Mouse (Mus musculus): ENCODE measurements around the gene Ddx11.

DNA sequence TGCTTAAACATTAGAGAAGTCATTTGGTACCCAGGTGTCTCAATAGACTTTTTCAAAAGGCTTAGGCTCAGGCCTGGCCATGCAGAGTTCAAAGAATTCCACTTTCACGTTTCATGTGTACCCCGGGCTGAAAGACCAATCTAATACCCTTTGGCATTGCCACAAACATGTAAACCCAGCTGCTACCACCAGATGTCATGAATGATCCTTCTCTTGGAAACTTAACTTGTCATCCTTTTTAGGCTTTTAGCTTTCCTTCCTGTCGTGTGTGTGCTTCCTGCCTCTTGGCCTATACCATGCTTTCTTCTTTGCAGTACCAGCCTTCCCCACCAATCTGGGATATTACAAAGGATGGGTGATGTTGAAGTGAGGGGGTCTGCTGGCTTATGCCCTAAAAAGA, 73.7 kb downstream of the Ddx11 start:
- TF ChIP-seq CTCF (IDR thresholded peaks at IDR 0.05; ENCODE audit: low read depth, low read length) (no peak), POLR2A (IDR thresholded peaks at IDR 0.05; ENCODE audit: borderline replicate concordance, low read depth, low read length) (no peak)

All from bone marrow macrophage, adult 2 months (primary cell).